Mouse (Mus musculus): ENCODE measurements at regions not wholly inside any gene's neighbourhood (a gene's known extent, or its start where the extent isn't known, plus 50 kb on each side); places are given as distances from the start of the nearest gene placed in this dataset.

DNA sequence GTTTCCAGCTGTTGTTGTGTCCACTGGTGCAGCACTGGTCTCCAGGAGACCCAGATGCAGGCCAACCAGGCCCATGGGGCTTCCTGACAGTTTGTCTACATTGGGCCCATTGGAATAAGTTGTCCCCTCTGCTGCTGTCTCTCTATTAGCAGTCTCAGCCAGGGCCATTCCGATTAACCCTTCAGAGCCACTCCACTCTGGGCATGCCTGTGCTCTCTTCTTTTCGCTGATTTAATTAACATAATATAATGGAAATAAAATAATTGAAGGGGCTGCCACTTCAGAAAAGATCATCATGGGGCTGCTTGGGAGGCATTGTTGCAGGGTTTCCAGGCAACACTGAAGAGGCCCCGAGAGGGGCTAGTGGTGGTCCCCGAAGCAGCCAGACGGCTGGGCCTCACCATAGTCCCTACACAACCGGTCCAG lies 231.5 kb downstream of the Mycn start:
- 76% methylated on average over 6 of the region's 6 CpGs for WGBS
- Histone ChIP-seq H3K9me3 (replicated peaks; ENCODE audit: control insufficient read depth, low read length) (0 out of 2 replicates have a peak, but pooled peaks cover 3% of the 10 kb centered on the region), H3K9ac (ENCODE audit: low read length) (no peak overlapping the region), H3K4me2 (ENCODE audit: low read depth, low read length) (no peak overlapping the region), H3K27me3 (ENCODE audit: control insufficient read depth, insufficient read depth, low read length) (no peaks in the 10 kb centered on the region), H3K4me1 (ENCODE audit: control insufficient read depth, insufficient read depth, low read length) (0 out of 2 replicates have a peak, but pooled peaks cover 2% of the 10 kb centered on the region), H3K27ac (ENCODE audit: low read length) (no peak overlapping the region), H3K36me3 (ENCODE audit: control insufficient read depth, insufficient read depth, low read length) (no peaks in the 10 kb centered on the region), H3K4me3 (replicated peaks; ENCODE audit: low read length) (no peak overlapping the region)
- no peak for ATAC-seq (ENCODE audit: insufficient read depth, low FRiP score)

DNA sequence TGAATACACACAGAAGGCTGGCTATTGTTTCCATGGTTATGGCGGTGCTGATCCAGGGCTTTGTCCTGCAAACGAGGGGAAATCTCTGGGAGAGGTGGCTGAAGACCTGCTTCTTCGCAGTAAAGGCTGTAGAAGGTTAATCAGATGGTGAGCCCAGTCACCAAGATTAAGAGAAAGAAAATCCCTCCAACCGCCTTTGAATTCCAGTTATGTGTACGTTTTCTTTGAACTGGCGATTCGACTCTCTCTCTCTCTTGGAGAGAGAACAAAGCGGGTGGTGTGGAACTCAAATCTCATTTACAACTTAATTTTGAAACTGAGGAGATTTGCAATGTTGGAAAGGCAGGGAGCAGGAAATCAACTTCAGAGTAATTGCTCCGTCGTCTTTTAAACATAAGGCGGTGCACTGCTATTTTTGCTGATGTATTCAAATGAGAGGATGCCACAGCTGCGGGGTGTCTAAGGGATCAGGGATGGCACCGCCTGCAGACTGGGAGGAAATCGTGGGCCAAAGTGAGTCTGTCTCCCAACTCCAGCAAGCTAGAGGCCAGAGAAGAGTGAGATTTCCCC lies 232.7 kb downstream of the Mycn start:
- Histone ChIP-seq H3K9ac (ENCODE audit: low read length) (no peak overlapping the region), H3K4me3 (replicated peaks; ENCODE audit: low read length) (no peak overlapping the region), H3K4me2 (ENCODE audit: low read depth, low read length) (no peak overlapping the region), H3K9me3 (replicated peaks; ENCODE audit: control insufficient read depth, low read length) (0 out of 2 replicates have a peak, but pooled peaks cover 3% of the 10 kb centered on the region), H3K36me3 (ENCODE audit: control insufficient read depth, insufficient read depth, low read length) (no peaks in the 10 kb centered on the region), H3K4me1 (ENCODE audit: control insufficient read depth, insufficient read depth, low read length) (0 out of 2 replicates have a peak, but pooled peaks cover 2% of the 10 kb centered on the region), H3K27ac (ENCODE audit: low read length) (no peak overlapping the region), H3K27me3 (ENCODE audit: control insufficient read depth, insufficient read depth, low read length) (no peaks in the 10 kb centered on the region)
- 28% methylated on average over 14 of the region's 14 CpGs for WGBS
- ATAC-seq (ENCODE audit: insufficient read depth, low FRiP score) = no peak

DNA sequence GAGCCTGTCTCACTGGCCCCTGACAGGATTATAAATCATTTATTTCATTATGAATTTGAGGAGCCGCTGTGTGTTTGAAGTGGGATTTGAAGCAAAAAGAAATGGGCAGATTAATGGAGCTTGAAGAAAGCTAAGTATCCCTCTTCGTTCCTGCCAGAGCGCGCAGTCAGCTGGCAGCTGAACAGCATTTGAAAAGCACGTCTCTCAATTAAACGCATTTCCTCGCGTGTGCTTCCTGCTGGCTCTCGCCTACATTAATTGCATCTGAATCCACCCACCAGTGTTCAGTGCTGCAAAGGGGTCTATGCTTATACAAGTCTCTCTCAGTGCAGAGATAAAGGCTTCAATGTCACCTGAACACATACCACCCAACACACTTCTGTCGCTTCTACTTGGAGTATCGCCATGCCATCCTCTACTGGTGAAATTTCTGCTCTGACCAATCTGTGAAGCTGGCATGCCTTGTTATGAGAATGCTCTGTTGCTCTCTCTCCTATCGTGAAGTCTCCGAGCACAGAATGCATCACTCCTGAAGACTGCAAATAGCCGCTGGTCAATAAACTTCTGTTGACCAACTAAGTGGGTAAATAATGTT lies 235.3 kb downstream of the Mycn start:
- 84% methylated on average over 14 of the region's 14 CpGs for WGBS
- 0 out of 2 replicates have a peak, but pooled peaks cover 2% of the 10 kb centered on the region for H3K4me1 ChIP-seq (ENCODE audit: control insufficient read depth, insufficient read depth, low read length)

DNA sequence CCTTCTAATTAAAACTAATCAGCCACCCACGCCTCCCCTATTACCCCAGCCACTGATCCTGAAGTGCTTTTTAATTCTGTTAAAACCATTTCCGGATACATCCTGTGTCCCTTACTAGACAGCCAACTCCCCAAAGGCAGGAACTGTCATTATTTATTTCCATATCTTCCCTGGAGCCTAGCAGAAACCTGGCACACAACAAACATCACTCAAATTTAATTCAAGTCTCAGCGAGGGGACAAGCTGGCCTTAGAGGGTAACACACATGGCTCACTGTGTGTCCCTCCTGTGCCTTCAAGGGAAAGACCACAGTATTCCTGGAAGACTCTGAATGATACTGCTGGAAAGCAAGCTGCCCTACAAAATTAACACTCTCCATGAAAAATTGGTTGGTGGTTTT lies 240.0 kb downstream of the Mycn start:
- no peak overlapping the region for H3K4me2 ChIP-seq (ENCODE audit: low read depth, low read length)
- WGBS = 64% methylated on average over 3 of the region's 3 CpGs

More for the DNA sequence above, 235.3 kb downstream of the Mycn start:
- Histone ChIP-seq H3K27ac (ENCODE audit: low read length) (no peak overlapping the region), H3K9me3 (replicated peaks; ENCODE audit: control insufficient read depth, low read length) (0 out of 2 replicates have a peak, but pooled peaks cover 3% of the 10 kb centered on the region), H3K4me3 (replicated peaks; ENCODE audit: low read length) (no peak overlapping the region), H3K36me3 (ENCODE audit: control insufficient read depth, insufficient read depth, low read length) (no peaks in the 10 kb centered on the region), H3K27me3 (ENCODE audit: control insufficient read depth, insufficient read depth, low read length) (no peaks in the 10 kb centered on the region), H3K4me2 (ENCODE audit: low read depth, low read length) (no peak overlapping the region), H3K9ac (ENCODE audit: low read length) (no peak overlapping the region)
- no peak for ATAC-seq (ENCODE audit: insufficient read depth, low FRiP score)

DNA sequence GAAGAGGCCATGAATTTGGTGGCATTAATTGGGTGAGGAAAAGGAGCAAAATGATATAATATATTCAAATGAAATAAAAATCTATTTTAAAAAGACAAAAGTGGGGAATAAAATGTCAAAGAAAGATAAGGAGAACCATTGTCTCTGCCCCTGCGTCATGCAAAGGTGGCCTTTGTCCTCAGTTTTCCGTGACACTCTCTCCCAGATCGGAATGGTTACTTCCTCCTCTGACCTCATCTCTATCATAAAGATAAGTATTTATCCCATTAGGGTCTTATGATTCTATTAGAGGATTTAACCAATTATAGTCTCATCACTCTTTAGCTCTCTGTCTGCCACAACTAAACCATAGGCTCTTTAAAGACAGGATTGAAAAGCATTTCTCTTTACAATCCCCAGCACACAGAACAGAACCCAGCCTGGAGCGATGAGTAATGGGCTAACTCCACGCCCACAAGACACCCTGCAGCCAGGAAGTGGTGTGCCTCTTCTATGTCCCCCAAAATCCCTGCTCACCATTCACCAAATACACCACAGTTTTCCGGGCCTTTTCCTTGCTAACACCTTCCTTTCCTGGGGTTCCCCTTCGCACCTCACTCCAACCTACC lies 240.6 kb downstream of the Mycn start:
- ATAC-seq (ENCODE audit: insufficient read depth, low FRiP score) = no peak
- Histone ChIP-seq H3K36me3 (ENCODE audit: control insufficient read depth, insufficient read depth, low read length) (no peaks in the 10 kb centered on the region), H3K27me3 (ENCODE audit: control insufficient read depth, insufficient read depth, low read length) (no peaks in the 10 kb centered on the region), H3K4me1 (ENCODE audit: control insufficient read depth, insufficient read depth, low read length) (no peaks in the 10 kb centered on the region), H3K4me3 (replicated peaks; ENCODE audit: low read length) (no peak overlapping the region), H3K27ac (ENCODE audit: low read length) (no peak overlapping the region), H3K4me2 (ENCODE audit: low read depth, low read length) (no peak overlapping the region), H3K9me3 (replicated peaks; ENCODE audit: control insufficient read depth, low read length) (no peaks in the 10 kb centered on the region), H3K9ac (ENCODE audit: low read length) (no peak overlapping the region)
- 77% methylated on average over 7 of the region's 7 CpGs for WGBS

More for the DNA sequence above, 240.0 kb downstream of the Mycn start:
- H3K27ac ChIP-seq (ENCODE audit: low read length) = no peak overlapping the region
- H3K9ac ChIP-seq (ENCODE audit: low read length) = no peak overlapping the region
- no peak for ATAC-seq (ENCODE audit: insufficient read depth, low FRiP score)
- H3K4me3 ChIP-seq (replicated peaks; ENCODE audit: low read length) = no peak overlapping the region
- H3K9me3 ChIP-seq (replicated peaks; ENCODE audit: control insufficient read depth, low read length) = no peaks in the 10 kb centered on the region
- H3K27me3 ChIP-seq (ENCODE audit: control insufficient read depth, insufficient read depth, low read length) = no peaks in the 10 kb centered on the region
- no peaks in the 10 kb centered on the region for H3K36me3 ChIP-seq (ENCODE audit: control insufficient read depth, insufficient read depth, low read length)
- H3K4me1 ChIP-seq (ENCODE audit: control insufficient read depth, insufficient read depth, low read length) = no peaks in the 10 kb centered on the region

DNA sequence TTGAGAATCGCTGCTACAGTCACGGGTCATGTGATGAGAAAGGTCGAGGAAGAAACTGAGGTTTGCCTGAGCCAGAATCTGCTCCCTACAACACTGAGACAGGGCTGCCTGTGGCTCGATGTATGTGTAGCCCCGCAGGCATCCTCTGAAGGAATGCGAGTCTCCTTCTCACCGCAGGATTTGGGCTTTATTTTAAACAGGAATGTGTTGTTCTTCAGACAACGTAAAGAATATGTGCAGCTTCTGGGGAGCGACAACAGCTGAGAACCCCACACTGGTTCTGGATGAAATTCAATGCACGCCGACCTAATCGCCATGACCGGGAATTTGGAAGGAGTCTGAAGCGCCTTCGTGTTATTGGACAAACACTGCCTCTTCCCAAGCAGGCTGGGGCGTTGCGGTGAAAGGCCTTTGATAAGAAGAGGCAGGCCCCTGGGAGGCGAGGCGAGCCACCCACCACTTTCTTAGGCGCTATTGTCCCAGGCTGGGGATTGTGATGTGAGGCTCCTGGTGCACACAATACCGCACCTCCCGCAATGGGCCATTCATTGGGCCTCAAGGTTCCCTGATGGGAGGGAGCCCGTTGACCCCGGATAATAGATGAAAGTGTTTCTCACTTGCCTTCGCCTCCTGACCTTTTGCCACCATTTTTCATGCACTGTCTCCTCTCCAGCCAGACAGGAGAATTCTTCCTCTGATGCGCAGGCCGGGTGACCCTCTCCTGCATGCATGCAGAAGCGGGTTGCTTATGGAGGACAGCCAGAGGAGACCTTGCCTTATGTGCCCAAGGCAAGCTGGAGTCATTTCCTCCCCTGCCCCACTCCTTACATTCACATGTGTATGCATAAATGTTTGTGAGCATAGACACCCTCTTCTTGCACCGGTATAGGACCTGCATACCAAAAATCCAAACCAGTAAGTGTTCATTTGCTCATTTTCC lies 247.6 kb downstream of the Mycn start:
- no peak for ATAC-seq (ENCODE audit: insufficient read depth, low FRiP score)
- H3K9me3 ChIP-seq (replicated peaks; ENCODE audit: control insufficient read depth, low read length) = no peaks in the 10 kb centered on the region
- H3K27me3 ChIP-seq (ENCODE audit: control insufficient read depth, insufficient read depth, low read length) = no peaks in the 10 kb centered on the region
- no peak overlapping the region for H3K4me2 ChIP-seq (ENCODE audit: low read depth, low read length)
- H3K4me3 ChIP-seq (replicated peaks; ENCODE audit: low read length) = no peak overlapping the region
- H3K4me1 ChIP-seq (ENCODE audit: control insufficient read depth, insufficient read depth, low read length) = 0 out of 2 replicates have a peak, but pooled peaks cover 3% of the 10 kb centered on the region
- H3K27ac ChIP-seq (ENCODE audit: low read length) = no peak overlapping the region
- H3K36me3 ChIP-seq (ENCODE audit: control insufficient read depth, insufficient read depth, low read length) = no peaks in the 10 kb centered on the region
- H3K9ac ChIP-seq (ENCODE audit: low read length) = no peak overlapping the region
- 24% methylated on average over 29 of the region's 29 CpGs for WGBS

DNA sequence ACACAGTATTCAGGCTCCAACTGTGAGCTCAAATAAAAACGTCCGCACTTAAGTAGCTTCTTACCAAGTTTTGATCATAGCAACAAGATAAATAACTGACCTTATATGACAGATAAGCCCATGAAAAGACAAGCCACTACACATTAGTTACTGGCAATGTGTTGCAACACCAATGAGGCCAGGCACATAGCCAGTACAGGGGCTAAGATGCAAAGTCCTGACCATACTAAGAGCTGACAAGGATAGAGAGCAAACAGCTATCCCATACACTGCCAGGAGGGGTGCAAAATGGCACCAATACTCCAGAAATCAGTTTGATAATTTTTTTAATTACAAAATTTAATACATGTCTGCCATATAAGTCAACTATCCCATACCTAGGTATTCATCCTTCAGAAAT lies 254.3 kb downstream of the Mycn start:
- Histone ChIP-seq H3K27me3 (ENCODE audit: control insufficient read depth, insufficient read depth, low read length) (no peaks in the 10 kb centered on the region), H3K9ac (ENCODE audit: low read length) (no peak overlapping the region), H3K36me3 (ENCODE audit: control insufficient read depth, insufficient read depth, low read length) (no peaks in the 10 kb centered on the region), H3K4me2 (ENCODE audit: low read depth, low read length) (no peak overlapping the region), H3K9me3 (replicated peaks; ENCODE audit: control insufficient read depth, low read length) (no peaks in the 10 kb centered on the region), H3K4me1 (ENCODE audit: control insufficient read depth, insufficient read depth, low read length) (peaks cover 12% of the 10 kb centered on the region; the same call in 1 of the 2 replicates), H3K27ac (ENCODE audit: low read length) (no peak overlapping the region), H3K4me3 (replicated peaks; ENCODE audit: low read length) (no peak overlapping the region)
- ATAC-seq (ENCODE audit: insufficient read depth, low FRiP score) = no peak
- 80% methylated on average over 2 of the region's 2 CpGs for WGBS

DNA sequence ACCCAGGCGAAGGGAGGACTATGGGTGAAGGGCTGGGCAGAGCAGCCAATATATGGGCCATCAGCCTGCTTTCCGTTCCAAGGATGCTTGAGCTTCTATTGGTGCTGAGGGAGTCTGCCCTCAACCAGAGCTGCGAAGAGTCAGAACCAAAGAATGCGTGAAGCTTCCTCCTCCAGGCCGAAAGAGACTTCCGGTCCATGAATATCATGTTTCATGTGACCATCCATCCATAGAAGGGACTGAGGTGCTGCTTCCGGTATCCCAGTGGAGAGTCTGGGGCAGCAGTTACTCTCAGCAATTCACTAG lies 256.5 kb downstream of the Mycn start:
- H3K9ac ChIP-seq (ENCODE audit: low read length) = no peak overlapping the region
- 49% methylated on average over 7 of the region's 7 CpGs for WGBS
- no peak for ATAC-seq (ENCODE audit: insufficient read depth, low FRiP score)
- H3K4me1 ChIP-seq (ENCODE audit: control insufficient read depth, insufficient read depth, low read length) = peaks cover 15% of the 10 kb centered on the region
- H3K4me2 ChIP-seq (ENCODE audit: low read depth, low read length) = no peak overlapping the region
- H3K27ac ChIP-seq (ENCODE audit: low read length) = no peak overlapping the region
- no peak overlapping the region for H3K4me3 ChIP-seq (replicated peaks; ENCODE audit: low read length)
- no peaks in the 10 kb centered on the region for H3K27me3 ChIP-seq (ENCODE audit: control insufficient read depth, insufficient read depth, low read length)
- H3K9me3 ChIP-seq (replicated peaks; ENCODE audit: control insufficient read depth, low read length) = no peaks in the 10 kb centered on the region
- H3K36me3 ChIP-seq (ENCODE audit: control insufficient read depth, insufficient read depth, low read length) = no peaks in the 10 kb centered on the region

Measured in stomach, embryonic 16.5 days (tissue).